Mouse (Mus musculus): ENCODE measurements around the gene Gm17660. TPM values are rescaled to one million over a fixed set of nuclear protein-coding genes. Genes with fewer than 3 reads are reported as not detected.

Gene Gm17660
- total and polyA plus RNA-seq, 3 experiments: not detected

DNA sequence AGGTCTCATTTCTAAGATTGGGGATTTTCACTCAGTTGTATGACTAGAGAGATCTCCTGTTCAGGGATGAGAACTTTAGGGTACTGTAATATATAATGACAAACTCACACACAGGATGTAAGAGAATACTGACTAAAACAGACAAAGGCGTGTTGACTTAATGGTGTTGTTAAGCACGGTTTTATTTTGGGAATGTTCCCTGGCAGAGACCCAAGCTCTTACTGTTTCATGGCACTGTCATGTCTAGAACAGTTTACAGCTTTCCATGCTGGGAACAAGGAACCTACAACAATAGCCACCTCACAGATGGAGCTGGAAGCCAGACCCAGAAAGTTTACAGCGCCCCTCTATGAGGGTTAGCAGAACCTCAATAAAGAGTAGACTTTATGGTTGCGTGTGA, 38.5 kb upstream of the Gm17660 start:
- H3K4me1 ChIP-seq (ENCODE audit: control insufficient read depth in 1 of 2, insufficient read depth in 2 of 2, low read length in 2 of 2): no peaks in the 10 kb centered on the region
- H3K27me3 ChIP-seq (ENCODE audit: control insufficient read depth in 1 of 2, insufficient read depth in 2 of 2, low read length in 2 of 2): no peaks in the 10 kb centered on the region; a peak in 1 of 4 replicates
- no peak overlapping the region for H3K4me3 ChIP-seq (ENCODE audit: control insufficient read depth in 1 of 2, insufficient read depth in 1 of 2, low read depth in 2 of 2, low read length in 2 of 2)
- no peak for TF ChIP-seq MAX (IDR thresholded peaks at IDR 0.05; ENCODE audit: low read length)
- TF ChIP-seq MYB (IDR thresholded peaks at IDR 0.05; ENCODE audit: low read depth, low read length): no peak
- no peak for TF ChIP-seq CTCF (IDR thresholded peaks at IDR 0.05 in 2 of 3, conservative IDR thresholded peaks at IDR 0.05 in 1 of 3; ENCODE audit: control insufficient read depth in 1 of 3, insufficient read depth in 1 of 3, low read depth in 2 of 3, low read length in 3 of 3, poor library complexity in 1 of 3, severe bottlenecking in 1 of 3)
- no peak for TF ChIP-seq ZMIZ1 (IDR thresholded peaks at IDR 0.05; ENCODE audit: low read depth, low read length)
- TF ChIP-seq USF2 (IDR thresholded peaks at IDR 0.05; ENCODE audit: borderline replicate concordance in 1 of 2, insufficient read depth in 1 of 2, low read depth in 1 of 2, low read length in 2 of 2): no peak
- no peak for TF ChIP-seq ZNF384 (IDR thresholded peaks at IDR 0.05; ENCODE audit: low read depth, low read length)
- TF ChIP-seq RAD21 (IDR thresholded peaks at IDR 0.05; ENCODE audit: low read depth, low read length): no peak
- TF ChIP-seq MAZ (IDR thresholded peaks at IDR 0.05; ENCODE audit: low read depth, low read length): no peak
- TF ChIP-seq GABPA (IDR thresholded peaks at IDR 0.05; ENCODE audit: low read depth, low read length): no peak
- TF ChIP-seq HCFC1 (IDR thresholded peaks at IDR 0.05; ENCODE audit: low read depth, low read length): no peak
- no peak for TF ChIP-seq ELF1 (IDR thresholded peaks at IDR 0.05; ENCODE audit: low read depth, low read length)
- TF ChIP-seq SMC3 (IDR thresholded peaks at IDR 0.05; ENCODE audit: low read depth, low read length): no peak
- no peak for TF ChIP-seq ETS1 (IDR thresholded peaks at IDR 0.05; ENCODE audit: low read depth, low read length)
- no peak for TF ChIP-seq MEF2A (IDR thresholded peaks at IDR 0.05; ENCODE audit: extremely low read depth, insufficient replicate concordance, low read depth, low read length, poor library complexity, severe bottlenecking)
- no peak for TF ChIP-seq UBTF (IDR thresholded peaks at IDR 0.05; ENCODE audit: borderline replicate concordance, insufficient read depth, low read depth, low read length)
- no peak for TF ChIP-seq TAL1 (IDR thresholded peaks at IDR 0.05; ENCODE audit: low read length)
- H3K27ac ChIP-seq (ENCODE audit: control insufficient read depth, low read depth, low read length): no peak overlapping the region
- no peak overlapping the region for H3K9ac ChIP-seq (ENCODE audit: control insufficient read depth, low read depth, low read length, poor library complexity, severe bottlenecking)
- no peaks in the 10 kb centered on the region for H3K79me2 ChIP-seq (ENCODE audit: control insufficient read depth, insufficient read depth, low read length, poor library complexity)
- H3K9me3 ChIP-seq (replicated peaks; ENCODE audit: insufficient read depth, low read length): no peaks in the 10 kb centered on the region
- H3K36me3 ChIP-seq (ENCODE audit: control insufficient read depth in 1 of 2, insufficient read depth in 2 of 2, low read length in 2 of 2): no peaks in the 10 kb centered on the region
- DNase-seq (ENCODE audit: low read depth, low spot score): no peak

DNA sequence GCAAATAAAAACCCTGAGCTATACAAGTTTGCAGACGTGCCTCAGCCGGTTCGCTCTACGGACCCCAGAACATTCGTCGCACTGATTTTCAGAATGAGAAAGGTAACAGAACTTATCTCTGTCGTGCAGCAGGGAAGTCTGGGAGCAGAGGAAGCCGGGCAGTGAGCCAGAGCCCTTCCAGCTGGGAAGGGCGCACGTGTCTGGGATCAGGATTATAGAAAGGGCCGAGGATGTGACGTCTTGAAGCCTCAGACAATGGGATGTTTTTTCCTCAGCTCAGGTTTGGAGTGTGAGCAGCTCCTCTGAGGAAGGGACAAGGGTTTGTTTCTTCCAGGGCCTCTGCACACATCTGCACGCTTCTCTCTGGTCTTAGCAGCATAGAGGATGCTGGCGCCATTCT, 37.7 kb upstream of the Gm17660 start:
- no peaks in the 10 kb centered on the region for H3K36me3 ChIP-seq (ENCODE audit: control insufficient read depth in 1 of 2, insufficient read depth in 2 of 2, low read length in 2 of 2)
- DNase-seq (ENCODE audit: low read depth, low spot score): no peak
- H3K27ac ChIP-seq (ENCODE audit: control insufficient read depth, low read depth, low read length): no peak overlapping the region
- no peak overlapping the region for H3K9ac ChIP-seq (ENCODE audit: control insufficient read depth, low read depth, low read length, poor library complexity, severe bottlenecking)
- no peaks in the 10 kb centered on the region; a peak in 1 of 4 replicates for H3K27me3 ChIP-seq (ENCODE audit: control insufficient read depth in 1 of 2, insufficient read depth in 2 of 2, low read length in 2 of 2)
- TF ChIP-seq UBTF (IDR thresholded peaks at IDR 0.05; ENCODE audit: borderline replicate concordance, insufficient read depth, low read depth, low read length) (no peak), MYC (IDR thresholded peaks at IDR 0.05; ENCODE audit: low read depth, low read length) (no peak), CHD2 (IDR thresholded peaks at IDR 0.05; ENCODE audit: low read length) (no peak), GABPA (IDR thresholded peaks at IDR 0.05; ENCODE audit: low read depth, low read length) (no peak), NRF1 (IDR thresholded peaks at IDR 0.05; ENCODE audit: insufficient read depth, low read depth, low read length, poor library complexity, severe bottlenecking) (no peak), MXI1 (IDR thresholded peaks at IDR 0.05; ENCODE audit: low read depth, low read length) (no peak), HCFC1 (IDR thresholded peaks at IDR 0.05; ENCODE audit: low read depth, low read length) (no peak), ETS1 (IDR thresholded peaks at IDR 0.05; ENCODE audit: low read depth, low read length) (no peak), MAZ (IDR thresholded peaks at IDR 0.05; ENCODE audit: low read depth, low read length) (no peak), USF1 (IDR thresholded peaks at IDR 0.05; ENCODE audit: low read depth, low read length) (no peak), CTCF (IDR thresholded peaks at IDR 0.05 in 2 of 3, conservative IDR thresholded peaks at IDR 0.05 in 1 of 3; ENCODE audit: control insufficient read depth in 1 of 3, insufficient read depth in 1 of 3, low read depth in 2 of 3, low read length in 3 of 3, poor library complexity in 1 of 3, severe bottlenecking in 1 of 3) (no peak), ZNF384 (IDR thresholded peaks at IDR 0.05; ENCODE audit: low read depth, low read length) (no peak)
- no peaks in the 10 kb centered on the region for H3K9me3 ChIP-seq (replicated peaks; ENCODE audit: insufficient read depth, low read length)
- no peaks in the 10 kb centered on the region for H3K4me1 ChIP-seq (ENCODE audit: control insufficient read depth in 1 of 2, insufficient read depth in 2 of 2, low read length in 2 of 2)
- no peak overlapping the region for H3K4me3 ChIP-seq (ENCODE audit: control insufficient read depth in 1 of 2, insufficient read depth in 1 of 2, low read depth in 2 of 2, low read length in 2 of 2)
- H3K79me2 ChIP-seq (ENCODE audit: control insufficient read depth, insufficient read depth, low read length, poor library complexity): no peaks in the 10 kb centered on the region
